In the genomic region with DNA sequence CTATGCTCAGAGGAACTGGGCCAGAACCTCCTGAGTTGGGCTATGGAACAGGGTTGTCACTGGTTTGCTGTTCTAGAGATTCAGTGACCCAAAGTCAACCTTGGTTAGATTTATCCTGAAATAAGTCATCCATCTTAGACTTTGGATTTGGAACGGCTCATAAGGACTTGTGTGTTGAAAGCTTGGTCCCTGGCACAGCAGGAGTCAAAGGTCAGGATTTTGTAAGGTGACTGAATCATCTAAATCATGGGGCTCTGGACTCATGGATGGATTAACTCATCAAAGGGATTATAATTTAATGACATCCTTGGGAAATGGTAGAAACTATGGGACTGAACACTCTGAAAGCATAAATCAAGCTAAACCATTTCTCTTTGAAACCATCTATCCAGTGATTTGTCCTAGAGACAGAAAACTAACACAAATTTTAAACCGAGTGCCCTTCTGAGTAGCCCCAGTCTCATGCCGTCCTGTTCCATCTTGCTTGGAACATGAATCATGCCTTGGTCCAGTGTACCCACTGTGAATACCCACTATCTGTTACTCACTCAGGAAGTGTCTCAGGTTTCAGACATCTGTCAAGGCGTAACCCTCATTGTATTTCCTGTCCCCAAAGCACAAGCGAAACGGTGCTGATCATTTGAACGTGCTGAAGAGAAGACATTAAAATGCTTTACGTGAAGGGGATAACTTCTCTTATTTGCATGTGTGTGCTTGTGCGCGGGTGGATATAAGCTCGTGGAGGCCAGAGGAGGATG, we compare ENCODE assay signal across 18 mouse cellular contexts. TPM values are rescaled to one million over a fixed set of nuclear protein-coding genes. Genes with fewer than 3 reads are reported as not detected.
DNase-seq lines count a peak whose midpoint lies in the region; ATAC-seq lines count a peak whose summit lies in the region.
"Had no signal": no experiment of that assay in that cellular context is flagged by ENCODE, and none has a peak within 500 bp of the region (broad histone marks: within the 10 kb centered on the region; RNA-seq: fewer than 3 reads in every experiment).

No protein-coding gene starts in this region.

- peak; percentile 7 for DNase-seq in embryo, embryonic 11 days
- DNase-seq in embryo, embryonic 9.5 days (ENCODE audit: extremely low spot score), result no peak
- peak; percentile 59 for DNase-seq in thymus, postnatal 0 days (ENCODE audit: low spot score)
- no peak for DNase-seq in thymus, postnatal 36 days
- DNase-seq in layer of hippocampus, adult 18-20 months (ENCODE audit: low spot score in 2 of 2), result no peak
- DNase-seq in urinary bladder, adult 18-20 months (ENCODE audit: low spot score in 2 of 2), result no peak
- DNase-seq in right cerebral cortex, postnatal 4 days, result no peak
- DNase-seq: cerebellum, adult 9-11 months; gastrocnemius, postnatal 25 days had no signal

- H3K36me3 ChIP-seq in kidney, embryonic 15.5 days, result no peaks in the 10 kb centered on the region
- H3K36me3 ChIP-seq: embryonic facial prominence, embryonic 12.5 days; forebrain, embryonic 12.5 days; heart, embryonic 15.5 days; hindbrain, embryonic 13.5 days; midbrain, embryonic 10.5 days had no signal

- no peak overlapping the region for H3K27ac ChIP-seq in kidney, embryonic 15.5 days
- H3K27ac ChIP-seq: embryonic facial prominence, embryonic 12.5 days; forebrain, embryonic 12.5 days; heart, embryonic 15.5 days; hindbrain, embryonic 13.5 days; layer of hippocampus, adult 2 months; midbrain, embryonic 10.5 days had no signal

- H3K4me2 ChIP-seq in kidney, embryonic 15.5 days, result no peak overlapping the region
- H3K4me2 ChIP-seq: embryonic facial prominence, embryonic 12.5 days; forebrain, embryonic 12.5 days; heart, embryonic 15.5 days; hindbrain, embryonic 13.5 days; liver, embryonic 11.5 days had no signal

- H3K27me3 ChIP-seq in kidney, embryonic 15.5 days, result no peaks in the 10 kb centered on the region
- H3K27me3 ChIP-seq: embryonic facial prominence, embryonic 12.5 days; forebrain, embryonic 12.5 days; heart, embryonic 15.5 days; hindbrain, embryonic 13.5 days had no signal

- ATAC-seq in kidney, embryonic 15.5 days (replicated peaks; ENCODE audit: low FRiP score), result 0 out of 2 replicates have a peak, but pooled peaks have one; percentile 66

- no peaks in the 10 kb centered on the region for H3K9me3 ChIP-seq in kidney, embryonic 15.5 days (replicated peaks)
- H3K9me3 ChIP-seq: embryonic facial prominence, embryonic 12.5 days; forebrain, embryonic 12.5 days; heart, embryonic 15.5 days; hindbrain, embryonic 13.5 days; midbrain, embryonic 10.5 days had no signal

- no peak overlapping the region for H3K4me3 ChIP-seq in kidney, embryonic 15.5 days (replicated peaks)
- H3K4me3 ChIP-seq: embryonic facial prominence, embryonic 12.5 days; forebrain, embryonic 12.5 days; heart, embryonic 15.5 days; hindbrain, embryonic 13.5 days; layer of hippocampus, adult 2 months; midbrain, embryonic 10.5 days had no signal

- 25% methylated on average over 11 of the region's 11 CpGs for whole genome bisulfite sequencing in kidney, embryonic 15.5 days

- 0 out of 2 replicates have a peak, but pooled peaks cover 2% of the 10 kb centered on the region for H3K4me1 ChIP-seq in kidney, embryonic 15.5 days
- H3K4me1 ChIP-seq: embryonic facial prominence, embryonic 12.5 days; forebrain, embryonic 12.5 days; heart, embryonic 15.5 days; hindbrain, embryonic 13.5 days; midbrain, embryonic 10.5 days had no signal

- no peak overlapping the region for H3K9ac ChIP-seq in kidney, embryonic 15.5 days
- H3K9ac ChIP-seq: embryonic facial prominence, embryonic 12.5 days; forebrain, embryonic 12.5 days; heart, embryonic 15.5 days; hindbrain, embryonic 13.5 days had no signal

RNA-seq across cellular contexts. Expression of a gene that starts 41.6 kb away (rescaled TPM):
- 0.07 and 0.13 TPM in 2 replicates for polyA plus RNA-seq in thymus, postnatal 0 days (2015; fragmentation: Nextera tagmentation; extraction: Ambion mirVana)
- 1.0 TPM in 2 replicates for polyA plus RNA-seq in kidney, embryonic 15.5 days (2015; fragmentation: Nextera tagmentation; extraction: Ambion mirVana)
- 10 to 100 TPM; 22.8 to 25.6 TPM for total RNA-seq in layer of hippocampus, adult 18-20 months (2021)
- polyA plus RNA-seq: forebrain, embryonic 12.5 days; heart, embryonic 15.5 days; liver, embryonic 11.5 days; neural tube, embryonic 11.5 days had no signal

Comparison
In these comparisons a context has a peak if more than half of its experiments do, and no peak if none do; other contexts are left out.
1. DNase-seq: peak in embryo, embryonic 11 days (single experiment) and thymus, postnatal 0 days (single experiment); none in embryo, embryonic 9.5 days (single experiment), thymus, postnatal 36 days (0 of 2), layer of hippocampus, adult 18-20 months (0 of 2), urinary bladder, adult 18-20 months (0 of 2) and right cerebral cortex, postnatal 4 days (single experiment).